Mouse (Mus musculus): ENCODE measurements at regions not wholly inside any gene's neighbourhood (a gene's known extent, or its start where the extent isn't known, plus 50 kb on each side); places are given as distances from the start of the nearest gene placed in this dataset.

GRCm38 (mm10) chr11:84647104-84647503 lies 121.8 kb upstream of the Lhx1 start:
- ATAC-seq (ENCODE audit: low FRiP score, low TSS enrichment) = no peak
- 92% methylated on average over 5 of the region's 5 CpGs for WGBS
- Histone ChIP-seq H3K27ac (ENCODE audit: low read length) (no peak overlapping the region), H3K9me3 (ENCODE audit: low read length) (0 out of 2 replicates have a peak, but pooled peaks cover 3% of the 10 kb centered on the region), H3K4me3 (ENCODE audit: low read length) (no peak overlapping the region), H3K4me1 (ENCODE audit: insufficient read depth, low read length) (peaks cover 11% of the 10 kb centered on the region; the same call in 1 of the 2 replicates), H3K9ac (replicated peaks; ENCODE audit: low read length) (no peak overlapping the region), H3K4me2 (replicated peaks; ENCODE audit: low read depth, low read length) (no peak overlapping the region), H3K36me3 (ENCODE audit: insufficient read depth, low read length) (no peaks in the 10 kb centered on the region), H3K27me3 (ENCODE audit: insufficient read depth, low read length) (peaks cover 23% of the 10 kb centered on the region)

GRCm38 (mm10) chr11:84643107-84643372 lies 117.7 kb upstream of the Lhx1 start:
- Histone ChIP-seq H3K4me2 (replicated peaks; ENCODE audit: low read depth, low read length) (peak overlapping the region; percentile 87), H3K9ac (replicated peaks; ENCODE audit: low read length) (peak overlapping the region; percentile 71), H3K36me3 (ENCODE audit: insufficient read depth, low read length) (no peaks in the 10 kb centered on the region), H3K27ac (ENCODE audit: low read length) (no peak overlapping the region), H3K4me1 (ENCODE audit: insufficient read depth, low read length) (peaks cover 14% of the 10 kb centered on the region; the same call in 1 of the 2 replicates), H3K4me3 (ENCODE audit: low read length) (peak overlapping the region; percentile 54), H3K27me3 (ENCODE audit: insufficient read depth, low read length) (peaks cover 36% of the 10 kb centered on the region), H3K9me3 (ENCODE audit: low read length) (0 out of 2 replicates have a peak, but pooled peaks cover 3% of the 10 kb centered on the region)
- 36% methylated on average over 5 of the region's 5 CpGs for WGBS
- peak; percentile 39; the same call in 1 of the 2 replicates for ATAC-seq (ENCODE audit: low FRiP score, low TSS enrichment)

- 2% methylated on average over 60 of the region's 67 CpGs for WGBS
- Histone ChIP-seq H3K4me1 (ENCODE audit: insufficient read depth, low read length) (peaks cover 15% of the 10 kb centered on the region), H3K4me2 (replicated peaks; ENCODE audit: low read depth, low read length) (peak overlapping the region; percentile 87), H3K9me3 (ENCODE audit: low read length) (no peaks in the 10 kb centered on the region), H3K36me3 (ENCODE audit: insufficient read depth, low read length) (no peaks in the 10 kb centered on the region), H3K27ac (ENCODE audit: low read length) (0 out of 2 replicates have a peak overlapping the region, but pooled peaks have one; percentile 34), H3K4me3 (ENCODE audit: low read length) (peak overlapping the region; percentile 54), H3K27me3 (ENCODE audit: insufficient read depth, low read length) (peaks cover 36% of the 10 kb centered on the region), H3K9ac (replicated peaks; ENCODE audit: low read length) (peak overlapping the region; percentile 71)
- peak; percentile 71 for ATAC-seq (ENCODE audit: low FRiP score, low TSS enrichment)
Measured at GRCm38 (mm10) chr11:84642300-84643106, 117.2 kb upstream of the Lhx1 start.

- 15% methylated on average over 5 of the region's 5 CpGs for WGBS
- Histone ChIP-seq H3K9me3 (ENCODE audit: low read length) (no peaks in the 10 kb centered on the region), H3K9ac (replicated peaks; ENCODE audit: low read length) (no peak overlapping the region), H3K27ac (ENCODE audit: low read length) (no peak overlapping the region), H3K4me3 (ENCODE audit: low read length) (no peak overlapping the region; the same call in 1 of the 2 replicates), H3K4me1 (ENCODE audit: insufficient read depth, low read length) (peaks cover 22% of the 10 kb centered on the region), H3K27me3 (ENCODE audit: insufficient read depth, low read length) (peaks cover 36% of the 10 kb centered on the region), H3K36me3 (ENCODE audit: insufficient read depth, low read length) (no peaks in the 10 kb centered on the region), H3K4me2 (replicated peaks; ENCODE audit: low read depth, low read length) (peak overlapping the region; percentile 87)
- no peak for ATAC-seq (ENCODE audit: low FRiP score, low TSS enrichment)
Measured at GRCm38 (mm10) chr11:84641601-84642000, 116.3 kb upstream of the Lhx1 start.

- H3K9ac ChIP-seq (replicated peaks; ENCODE audit: low read length) = no peak overlapping the region
- no peaks in the 10 kb centered on the region for H3K36me3 ChIP-seq (ENCODE audit: insufficient read depth, low read length)
- no peak overlapping the region for H3K27ac ChIP-seq (ENCODE audit: low read length)
- no peaks in the 10 kb centered on the region for H3K9me3 ChIP-seq (ENCODE audit: low read length)
- no peak for ATAC-seq (ENCODE audit: low FRiP score, low TSS enrichment)
- H3K4me3 ChIP-seq (ENCODE audit: low read length) = no peak overlapping the region
- peaks cover 27% of the 10 kb centered on the region for H3K27me3 ChIP-seq (ENCODE audit: insufficient read depth, low read length)
- 21% methylated on average over 9 of the region's 9 CpGs for WGBS
- peaks cover 27% of the 10 kb centered on the region for H3K4me1 ChIP-seq (ENCODE audit: insufficient read depth, low read length)
- H3K4me2 ChIP-seq (replicated peaks; ENCODE audit: low read depth, low read length) = no peak overlapping the region
Measured at GRCm38 (mm10) chr11:84638353-84638752, 113.0 kb upstream of the Lhx1 start.

- 26% methylated on average over 8 of the region's 8 CpGs for WGBS
- no peak overlapping the region for H3K4me3 ChIP-seq (ENCODE audit: low read length)
- ATAC-seq (ENCODE audit: low FRiP score, low TSS enrichment) = no peak
- no peaks in the 10 kb centered on the region for H3K36me3 ChIP-seq (ENCODE audit: insufficient read depth, low read length)
- H3K9ac ChIP-seq (replicated peaks; ENCODE audit: low read length) = no peak overlapping the region
- H3K4me1 ChIP-seq (ENCODE audit: insufficient read depth, low read length) = peaks cover 22% of the 10 kb centered on the region
- no peak overlapping the region for H3K27ac ChIP-seq (ENCODE audit: low read length)
- no peak overlapping the region for H3K4me2 ChIP-seq (replicated peaks; ENCODE audit: low read depth, low read length)
- H3K9me3 ChIP-seq (ENCODE audit: low read length) = no peaks in the 10 kb centered on the region
- peaks cover 19% of the 10 kb centered on the region for H3K27me3 ChIP-seq (ENCODE audit: insufficient read depth, low read length)
Measured at GRCm38 (mm10) chr11:84637268-84637667, 111.9 kb upstream of the Lhx1 start.

- Histone ChIP-seq H3K4me3 (ENCODE audit: low read length) (no peak overlapping the region), H3K27ac (ENCODE audit: low read length) (no peak overlapping the region), H3K36me3 (ENCODE audit: insufficient read depth, low read length) (no peaks in the 10 kb centered on the region), H3K9me3 (ENCODE audit: low read length) (no peaks in the 10 kb centered on the region), H3K4me2 (replicated peaks; ENCODE audit: low read depth, low read length) (no peak overlapping the region), H3K9ac (replicated peaks; ENCODE audit: low read length) (no peak overlapping the region), H3K27me3 (ENCODE audit: insufficient read depth, low read length) (peaks cover 6% of the 10 kb centered on the region; the same call in 1 of the 2 replicates), H3K4me1 (ENCODE audit: insufficient read depth, low read length) (peaks cover 18% of the 10 kb centered on the region)
- 24% methylated on average over 3 of the region's 4 CpGs for WGBS
- no peak for ATAC-seq (ENCODE audit: low FRiP score, low TSS enrichment)
Measured at GRCm38 (mm10) chr11:84634990-84635389, 109.7 kb upstream of the Lhx1 start.

GRCm38 (mm10) chr11:84633300-84633699 lies 108.0 kb upstream of the Lhx1 start:
- no peaks in the 10 kb centered on the region for H3K36me3 ChIP-seq (ENCODE audit: insufficient read depth, low read length)
- peaks cover 3% of the 10 kb centered on the region; the same call in 1 of the 2 replicates for H3K27me3 ChIP-seq (ENCODE audit: insufficient read depth, low read length)
- no peak overlapping the region for H3K9ac ChIP-seq (replicated peaks; ENCODE audit: low read length)
- peaks cover 18% of the 10 kb centered on the region for H3K4me1 ChIP-seq (ENCODE audit: insufficient read depth, low read length)
- ATAC-seq (ENCODE audit: low FRiP score, low TSS enrichment) = peak; percentile 75
- 42% methylated on average over 8 of the region's 8 CpGs for WGBS
- H3K4me2 ChIP-seq (replicated peaks; ENCODE audit: low read depth, low read length) = no peak overlapping the region
- peak overlapping the region; percentile 73 for H3K27ac ChIP-seq (ENCODE audit: low read length)
- H3K4me3 ChIP-seq (ENCODE audit: low read length) = no peak overlapping the region
- H3K9me3 ChIP-seq (ENCODE audit: low read length) = no peaks in the 10 kb centered on the region

- 69% methylated on average over 2 of the region's 2 CpGs for WGBS
- no peak overlapping the region for H3K9ac ChIP-seq (replicated peaks; ENCODE audit: low read length)
- H3K4me2 ChIP-seq (replicated peaks; ENCODE audit: low read depth, low read length) = no peak overlapping the region
- H3K4me1 ChIP-seq (ENCODE audit: insufficient read depth, low read length) = peaks cover 16% of the 10 kb centered on the region; the same call in 1 of the 2 replicates
- ATAC-seq (ENCODE audit: low FRiP score, low TSS enrichment) = no peak
- H3K4me3 ChIP-seq (ENCODE audit: low read length) = no peak overlapping the region
- no peaks in the 10 kb centered on the region for H3K27me3 ChIP-seq (ENCODE audit: insufficient read depth, low read length)
- no peak overlapping the region for H3K27ac ChIP-seq (ENCODE audit: low read length)
- no peaks in the 10 kb centered on the region for H3K9me3 ChIP-seq (ENCODE audit: low read length)
- no peaks in the 10 kb centered on the region for H3K36me3 ChIP-seq (ENCODE audit: insufficient read depth, low read length)
Measured at GRCm38 (mm10) chr11:84628111-84628510, 102.8 kb upstream of the Lhx1 start.

GRCm38 (mm10) chr11:84627685-84628084 lies 102.3 kb upstream of the Lhx1 start:
- peaks cover 14% of the 10 kb centered on the region; the same call in 1 of the 2 replicates for H3K4me1 ChIP-seq (ENCODE audit: insufficient read depth, low read length)
- no peaks in the 10 kb centered on the region for H3K9me3 ChIP-seq (ENCODE audit: low read length)
- no peak overlapping the region for H3K27ac ChIP-seq (ENCODE audit: low read length)
- no peaks in the 10 kb centered on the region for H3K36me3 ChIP-seq (ENCODE audit: insufficient read depth, low read length)
- H3K9ac ChIP-seq (replicated peaks; ENCODE audit: low read length) = no peak overlapping the region
- no peak overlapping the region for H3K4me2 ChIP-seq (replicated peaks; ENCODE audit: low read depth, low read length)
- no peak overlapping the region for H3K4me3 ChIP-seq (ENCODE audit: low read length)
- no peaks in the 10 kb centered on the region for H3K27me3 ChIP-seq (ENCODE audit: insufficient read depth, low read length)
- ATAC-seq (ENCODE audit: low FRiP score, low TSS enrichment) = no peak
- WGBS = 60% methylated on average over 11 of the region's 11 CpGs
